Mouse (Mus musculus): ENCODE results near the gene Hipk3. TPM values are rescaled to one million over a fixed set of nuclear protein-coding genes. Genes with fewer than 3 reads are reported as not detected.

The Hipk3 gene
- total RNA-seq, 4 experiments from 2014 or later = 116 to 141 (median 135) TPM

DNA sequence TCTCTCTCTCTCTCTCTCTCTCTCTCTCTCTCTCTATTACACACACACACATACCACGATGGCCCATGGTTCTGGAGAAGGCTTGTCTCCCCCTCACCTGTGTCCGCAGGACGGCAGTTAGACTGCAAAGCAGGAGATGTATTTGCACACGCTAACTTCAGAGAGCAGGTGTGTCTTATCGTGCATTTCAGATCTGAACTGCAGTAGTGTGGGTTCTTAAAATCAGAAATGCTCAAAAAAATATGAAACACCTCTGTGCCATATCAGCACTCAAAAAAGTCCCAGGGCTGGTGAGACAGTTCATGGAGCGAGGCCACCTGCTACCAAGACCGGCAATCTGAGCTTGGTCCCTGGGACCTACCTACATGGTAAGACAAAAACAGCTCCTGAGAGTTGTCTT is 82.4 kb downstream of the Hipk3 start:
- DNase-seq = no peak

DNA sequence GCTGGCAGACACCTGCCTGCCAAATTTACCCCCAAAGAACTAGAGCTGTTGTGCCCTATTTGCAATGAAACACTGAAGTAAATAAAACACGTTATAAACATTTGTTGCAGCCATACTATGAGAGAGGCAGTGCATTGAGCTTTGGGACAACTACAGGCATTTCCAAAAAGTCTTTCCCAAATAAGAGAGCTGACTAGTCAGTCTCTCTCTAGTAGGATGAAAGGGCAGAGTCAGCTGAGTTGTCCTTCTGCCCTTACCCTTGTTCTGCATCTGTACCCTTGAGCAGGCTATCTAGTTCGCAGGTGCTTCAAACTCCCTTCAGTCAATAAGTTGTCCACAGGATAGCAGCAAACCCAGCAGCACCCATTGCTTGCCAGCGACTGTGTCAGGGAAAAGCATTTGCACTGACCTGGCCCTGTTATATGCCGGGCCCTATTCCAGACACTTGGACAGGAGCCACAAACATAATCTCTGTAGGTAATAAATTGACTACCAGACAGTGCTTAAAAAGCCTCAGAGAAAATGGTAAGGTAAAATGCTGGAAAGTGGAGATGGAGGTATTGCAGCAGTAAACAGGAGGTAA is 83.2 kb downstream of the Hipk3 start, which contains the start of gene D430041D05Rik:
TSS of gene D430041D05Rik (minus strand) at position 51 of the 583 bp plus-strand sequence.
- DNase-seq = no peak

DNA sequence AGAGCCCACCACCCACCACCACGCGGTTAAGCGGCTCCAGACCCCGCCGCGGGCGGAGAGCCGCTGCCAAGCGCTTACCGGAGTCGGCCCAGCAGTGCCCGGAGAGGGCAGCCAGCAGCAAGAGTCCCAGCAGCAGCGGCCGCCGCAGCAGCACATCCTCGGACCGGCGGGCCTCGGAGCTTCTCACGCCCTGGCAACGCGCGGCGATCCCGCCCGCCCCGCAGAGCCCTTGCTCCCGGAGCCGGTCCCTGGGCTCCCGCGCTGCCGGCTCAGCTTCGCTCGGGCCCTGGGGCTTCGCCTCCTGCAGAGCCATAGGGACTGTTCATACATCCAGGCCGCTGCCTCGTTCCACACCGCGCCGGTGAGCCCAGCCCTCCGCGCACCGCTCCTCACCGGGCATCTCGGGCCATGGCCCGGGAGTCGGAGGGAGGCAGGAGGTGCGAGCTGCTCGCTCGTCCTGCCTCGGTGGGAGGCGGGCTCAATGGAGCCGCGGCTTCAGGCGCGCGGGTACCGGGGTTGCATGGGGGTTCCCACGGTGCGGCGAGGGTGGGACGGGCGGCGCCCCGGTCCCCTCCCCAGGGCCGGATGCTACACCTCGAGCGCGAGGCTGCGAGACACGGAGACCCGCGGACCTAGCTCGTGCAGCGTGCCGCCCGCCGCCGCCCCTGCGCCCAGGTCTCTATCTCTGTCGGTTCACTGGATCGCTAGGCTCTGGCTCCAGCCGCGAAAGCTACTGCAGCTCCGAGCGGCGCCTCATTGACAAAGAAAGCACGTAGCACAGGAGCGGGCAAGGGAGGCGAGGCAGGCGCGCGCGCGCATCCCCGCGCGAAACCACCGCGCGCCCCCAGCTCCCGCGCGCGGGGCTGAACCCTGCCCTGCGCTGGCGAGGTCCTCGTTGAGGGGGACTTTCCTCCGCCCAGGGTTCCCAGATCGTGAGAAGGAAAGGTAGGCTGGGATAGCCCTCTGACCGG is 84.1 kb downstream of the Hipk3 start:
- no peak for DNase-seq

DNA sequence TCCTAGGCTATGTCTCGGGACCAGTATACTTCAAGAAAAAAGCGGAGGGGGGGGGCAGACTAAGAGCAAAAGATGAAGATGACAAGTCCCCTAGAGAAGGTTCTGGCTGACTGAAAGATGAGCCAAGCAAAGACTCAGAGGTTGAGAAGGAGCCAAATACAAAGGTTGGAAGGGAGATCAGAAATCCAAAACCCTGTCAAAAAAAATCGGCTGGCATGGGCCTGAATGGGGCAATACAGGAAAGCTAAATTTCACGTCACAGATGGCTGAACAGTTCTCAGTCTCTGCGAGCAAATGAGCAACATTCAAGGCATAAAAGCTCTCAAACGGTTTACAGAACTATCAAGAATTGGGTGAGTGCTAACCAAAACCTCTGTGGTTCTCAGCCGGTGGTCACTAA is 85.9 kb downstream of the Hipk3 start:
- DNase-seq = no peak

DNA sequence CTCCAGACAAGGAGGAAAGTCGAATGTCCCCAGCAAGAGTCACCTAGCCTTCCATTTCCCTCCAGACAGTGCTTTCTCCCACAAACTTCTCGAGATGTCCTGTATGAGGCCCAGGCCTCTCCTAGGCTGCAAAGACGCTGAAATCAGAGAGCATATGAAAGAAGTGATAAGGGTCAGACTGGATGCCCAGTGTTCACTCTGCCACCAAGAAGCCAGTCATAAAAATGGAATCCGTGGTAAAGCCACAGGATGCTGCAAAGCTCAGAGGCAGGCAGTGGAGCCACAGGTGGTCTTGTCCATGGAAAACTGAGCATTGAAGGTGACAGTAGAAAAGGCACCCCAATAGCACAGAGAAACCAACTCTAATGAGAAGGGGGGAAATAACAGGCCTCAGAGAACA is 86.3 kb downstream of the Hipk3 start:
- no peak for DNase-seq

DNA sequence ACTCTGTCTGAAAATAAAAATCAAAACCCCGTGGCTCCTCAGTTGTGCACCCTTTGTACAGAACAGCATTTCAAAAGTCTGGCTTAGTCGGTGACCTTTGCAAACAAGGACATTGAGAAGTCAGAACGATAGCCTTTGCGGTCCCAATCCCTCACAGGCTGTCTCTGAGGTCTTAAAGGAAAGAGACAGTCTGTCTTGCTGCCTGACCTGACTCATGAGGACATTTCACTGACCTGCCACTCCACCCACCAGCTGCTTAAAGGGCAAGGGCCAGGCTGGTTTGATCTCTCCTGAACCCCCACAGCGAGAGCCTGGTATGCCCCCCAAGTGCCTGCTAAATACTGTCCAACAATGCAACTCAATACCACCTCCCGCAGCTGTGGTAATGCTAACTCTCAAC is 90.2 kb downstream of the Hipk3 start:
- DNase-seq = peak; percentile 57

DNA sequence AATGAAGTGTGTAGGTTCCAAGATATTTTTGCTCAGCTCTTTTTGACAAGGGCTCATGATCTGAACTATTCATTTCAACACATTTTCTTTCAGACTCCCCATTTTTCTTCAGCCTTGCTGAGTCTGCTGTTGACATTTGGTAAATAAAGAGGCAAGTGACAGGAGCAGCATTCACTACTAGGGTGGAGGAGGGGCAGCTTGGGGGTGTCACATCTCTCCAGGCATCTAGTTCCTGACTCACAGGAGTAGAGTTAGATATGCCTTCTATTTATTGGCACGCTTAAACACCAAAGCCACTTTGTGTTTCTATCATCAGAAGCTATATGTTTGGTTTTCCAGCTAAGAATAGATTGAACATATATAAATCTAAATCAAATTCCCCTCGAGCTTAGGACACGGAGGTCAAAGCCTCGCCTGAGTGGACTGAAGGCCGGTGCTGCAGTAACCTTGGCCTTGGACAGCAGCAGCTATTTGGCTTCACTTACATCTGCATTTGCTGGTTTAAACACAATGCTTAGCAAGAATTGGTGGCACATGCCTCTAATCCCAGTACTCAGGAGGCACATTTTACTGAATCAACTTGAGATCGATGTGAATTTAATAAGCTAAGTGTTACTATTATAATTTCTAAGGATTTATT is 95.5 kb downstream of the Hipk3 start:
- DNase-seq = peak; percentile 58

DNA sequence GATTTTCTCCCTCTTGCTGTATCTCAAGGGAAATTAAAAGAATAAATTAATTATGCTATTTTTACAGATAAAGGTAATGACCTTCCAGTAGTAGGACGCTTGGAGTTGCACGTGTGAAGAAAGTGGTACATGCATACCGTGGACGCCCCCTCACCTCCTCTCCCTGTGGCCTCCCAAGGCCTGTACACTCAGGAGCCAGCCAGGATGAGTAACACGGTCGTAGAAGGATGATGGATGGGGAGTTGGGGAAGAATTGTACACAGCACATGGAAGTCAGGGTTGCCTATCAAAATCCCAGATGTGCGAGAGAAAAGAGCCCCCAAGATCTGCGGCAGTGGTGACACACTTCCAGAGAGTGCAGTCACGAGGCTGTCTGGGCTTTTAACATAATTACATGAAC is 98.3 kb downstream of the Hipk3 start:
- peak; percentile 48 for DNase-seq

DNA sequence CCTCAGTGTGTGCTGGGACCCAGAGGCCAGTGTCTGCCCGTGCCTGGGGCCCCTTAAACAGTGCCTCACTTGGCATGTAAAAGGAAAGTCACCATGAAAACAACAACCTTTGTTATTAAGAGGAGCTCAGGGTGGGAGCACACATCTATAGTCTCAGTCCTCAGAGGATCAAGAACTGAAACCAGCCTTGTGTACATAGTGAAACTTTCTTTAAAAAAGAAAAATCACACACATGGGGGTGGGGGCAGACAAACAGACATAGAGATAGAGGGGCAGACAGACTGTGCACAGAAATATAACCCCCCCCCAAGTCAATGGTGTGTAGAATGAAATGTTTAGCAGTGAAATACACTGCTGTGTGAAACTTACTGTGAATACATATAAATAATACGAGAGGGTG is 99.5 kb downstream of the Hipk3 start:
- DNase-seq = no peak

DNA sequence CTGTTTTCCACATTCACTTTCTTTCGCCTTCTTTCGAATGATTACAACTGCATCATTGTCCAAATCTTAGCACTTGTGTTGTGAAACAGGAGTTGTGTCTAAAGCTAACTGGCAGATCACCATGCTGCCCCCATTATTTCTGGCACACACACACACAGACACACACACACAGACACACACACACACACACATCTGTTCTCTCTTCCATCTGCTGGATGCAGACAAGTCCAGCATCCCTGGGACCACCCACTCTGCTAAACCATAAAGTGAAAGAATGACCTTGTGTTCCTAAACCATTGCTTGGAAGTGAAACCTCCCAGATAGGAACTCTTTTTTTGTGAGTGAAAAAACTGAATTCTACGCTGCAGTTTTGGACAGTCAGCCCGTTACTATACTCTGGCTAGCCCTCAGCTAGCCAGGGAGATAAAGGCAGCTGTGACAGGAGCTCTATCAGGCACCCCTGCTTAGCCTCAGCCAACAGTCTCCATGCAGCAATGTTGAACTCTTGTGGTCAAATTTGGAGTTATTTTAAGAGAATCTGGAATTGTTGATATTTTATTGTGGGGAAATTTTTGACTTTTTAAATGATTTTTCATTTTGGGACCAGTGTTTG is 101.4 kb downstream of the Hipk3 start:
- no peak for DNase-seq

DNA sequence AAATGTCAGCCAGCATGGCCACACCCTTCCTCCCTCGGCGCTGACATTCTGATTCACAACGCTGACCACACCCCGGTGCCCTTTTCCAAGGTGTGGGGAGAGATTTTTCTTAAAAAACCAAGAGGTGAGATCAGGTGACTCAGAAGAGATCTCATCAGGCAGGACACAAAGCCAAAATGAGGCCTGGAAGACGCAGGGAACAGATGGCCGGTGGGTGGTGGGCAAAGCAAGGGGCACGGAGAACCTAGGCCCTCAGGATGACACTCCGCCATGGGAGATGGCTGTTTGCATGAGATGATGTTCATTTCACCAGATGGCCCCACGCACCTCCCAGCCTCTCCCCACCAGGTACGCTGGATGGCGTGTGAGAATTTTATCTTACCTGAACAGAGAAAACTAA is 105.0 kb downstream of the Hipk3 start:
- no peak for DNase-seq

DNA sequence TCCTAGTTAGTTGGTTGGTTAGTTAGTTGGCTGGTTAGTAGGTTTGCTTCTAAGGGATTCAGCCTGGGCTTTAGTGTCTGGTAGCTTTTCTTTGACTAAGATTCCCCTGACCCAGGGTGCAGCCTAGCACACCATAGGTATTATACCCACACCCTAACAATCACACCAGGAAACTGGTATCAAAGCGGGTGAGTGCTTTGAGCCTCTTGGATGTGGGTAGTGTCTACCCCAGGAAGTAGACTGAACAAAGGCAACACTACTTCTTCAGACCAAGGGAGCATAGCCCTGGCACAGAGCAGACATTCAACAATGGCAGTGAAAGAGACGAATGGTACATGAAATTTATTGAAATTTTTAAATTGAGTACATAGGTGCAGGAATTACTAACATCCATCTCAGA is 108.3 kb downstream of the Hipk3 start:
- DNase-seq = no peak

DNA sequence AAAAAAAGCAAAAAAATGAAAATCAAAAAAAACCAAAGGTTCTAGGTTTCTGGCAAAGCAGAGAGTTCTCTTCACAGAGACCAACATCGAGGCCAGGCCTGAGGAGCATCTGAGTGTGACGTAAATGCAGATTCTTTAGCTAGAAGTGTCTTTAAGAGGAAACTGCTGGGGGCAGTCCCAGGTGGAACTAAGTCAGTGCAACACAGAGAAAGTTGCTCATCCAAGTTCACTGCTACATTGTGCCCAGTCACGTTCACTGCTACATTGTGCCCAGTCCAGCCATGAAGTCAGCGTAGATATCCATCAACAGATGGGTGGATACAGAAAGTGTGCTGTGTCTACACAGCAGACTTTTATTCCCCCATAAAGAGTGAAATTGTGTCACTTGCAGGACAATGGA is 110.7 kb downstream of the Hipk3 start:
- no peak for DNase-seq

DNA sequence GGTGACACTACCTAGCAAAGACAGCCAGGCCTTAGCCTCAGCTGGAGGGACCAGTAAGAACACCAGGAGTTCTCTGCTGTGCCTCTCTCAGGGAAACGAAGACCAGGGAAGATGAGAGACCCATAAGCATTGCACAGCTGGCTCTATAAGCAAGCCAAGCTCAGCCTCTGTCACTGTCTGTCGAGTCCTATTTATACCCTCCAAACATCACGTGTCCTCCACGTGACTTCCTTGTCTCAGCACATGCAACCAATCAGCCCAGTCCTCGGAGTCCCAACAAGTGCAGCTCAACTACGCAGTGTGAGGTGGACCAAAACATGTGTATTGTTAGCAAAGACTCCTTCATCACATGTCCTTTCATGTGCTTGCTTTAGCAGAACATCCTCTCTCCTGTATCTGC is 111.4 kb downstream of the Hipk3 start:
- DNase-seq = no peak

DNA sequence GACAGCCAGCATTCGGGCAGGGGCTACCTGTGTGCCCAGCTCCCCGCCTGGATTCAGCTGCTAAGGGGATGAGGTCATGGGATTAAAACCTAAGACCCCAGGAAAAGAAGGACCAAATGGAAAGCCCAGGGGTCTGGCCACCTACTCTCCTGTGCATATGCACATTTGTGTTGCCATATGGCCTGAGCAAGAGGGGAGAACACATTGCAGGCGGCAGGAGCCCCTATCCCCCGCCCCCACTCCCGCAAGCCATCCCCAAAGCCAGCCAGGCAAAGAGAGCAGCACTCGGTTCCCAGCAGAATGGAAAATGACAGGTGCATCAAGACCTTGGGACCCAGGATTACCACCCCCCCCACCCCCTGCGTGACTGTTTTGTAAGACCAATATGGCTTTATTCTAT is 114.9 kb downstream of the Hipk3 start:
- no peak for DNase-seq

DNA sequence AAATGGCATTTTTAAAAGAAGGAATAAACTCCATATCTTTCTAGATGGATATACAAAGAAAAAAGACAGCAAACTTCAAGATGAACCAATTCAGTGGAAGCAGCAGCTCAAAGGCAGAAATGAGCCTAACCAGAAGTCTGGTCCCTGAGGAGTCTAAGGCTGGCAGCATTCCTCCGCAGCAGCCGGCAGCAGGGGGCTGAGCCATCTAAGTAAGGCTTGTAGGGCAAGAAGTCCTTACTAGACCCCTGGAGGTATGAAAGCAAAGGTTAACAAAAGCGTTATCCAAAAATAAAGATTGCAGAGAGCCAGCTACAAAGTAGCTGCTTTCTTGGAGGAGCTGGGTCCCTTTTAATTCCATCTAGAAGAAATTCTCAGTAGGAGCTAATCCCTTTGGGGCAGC is 115.5 kb downstream of the Hipk3 start:
- DNase-seq = no peak

DNA sequence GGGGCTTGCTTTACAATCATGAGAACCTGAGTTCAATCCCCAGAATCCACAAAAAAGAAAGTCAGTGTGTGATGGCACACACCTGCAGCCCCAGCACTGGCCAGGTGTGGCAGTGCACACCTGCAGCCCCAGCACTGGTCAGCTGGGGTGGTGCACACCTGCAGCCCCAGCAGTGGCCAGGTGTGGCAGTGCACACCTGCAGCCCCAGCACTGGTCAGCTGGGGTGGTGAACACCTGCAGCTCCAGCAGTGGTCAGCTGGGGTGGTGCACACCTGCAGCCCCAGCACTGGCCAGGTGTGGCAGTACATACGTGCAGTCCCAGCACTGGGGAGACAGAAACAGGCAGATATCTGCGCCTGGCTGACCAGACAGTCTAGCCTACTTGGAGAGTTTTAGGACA is 116.3 kb downstream of the Hipk3 start:
- no peak for DNase-seq

Small RNAs within 50 kb of the gene (microRNA-seq; reads per million reads assigned to microRNA genes)
- gene Mir1902 = 0 reads per million in 2 experiments

Other genes with a start within 250 kb of the Hipk3 start
- gene D430041D05Rik, start 83.4 kb downstream of the Hipk3 start, total RNA-seq (2022) = 10 to 100 TPM; 14.7 to 38.0 (median 25.5) TPM
- 10 to 100 TPM; 36.0 to 48.4 (median 38.8) TPM for gene Cstf3, start 96.1 kb upstream of the Hipk3 start, total RNA-seq (2022)
- gene Tcp11l1, start 217.7 kb upstream of the Hipk3 start, total RNA-seq (2022) = 10 to 100 TPM; 13.2 to 27.1 (median 21.2) TPM
- not detected for gene Pin1rt1, start 221.9 kb upstream of the Hipk3 start, total RNA-seq (2022)
- 1 to 10 TPM; 1.3 to 2.3 (median 1.8) TPM for gene Depdc7, start 248.4 kb upstream of the Hipk3 start, total RNA-seq (2022)

All from adrenal gland, adult 8-10 months (tissue).